Mouse (Mus musculus) spleen, embryonic (tissue): Measurements from ENCODE around the gene Tchp.

Source experiments
- CTCF ChIA-PET: fragments of 350-600 bp; sonication (Branson Sonifier 250); formaldehyde crosslinking; loops from one replicate; lab custom pipeline; 2022; lab: Charles Lee

Tchp gene

GRCm38 (mm10) chr5:114695775-114696174 is 11.8 kb upstream of the Tchp start:
- CTCF ChIA-PET: interaction anchor here (1.2 kb wide), 1 partner anchor 85 kb away, joined by 4 read pairs; no protein-coding TSS in a partner anchor

- CTCF ChIA-PET: interaction anchor here (0.7 kb wide), 1 partner anchor 21 kb away, joined by 8 read pairs; no protein-coding TSS in a partner anchor
These were observed 10.6 kb upstream of the Tchp start for GRCm38 (mm10) chr5:114696939-114697338.

- CTCF ChIA-PET: no interaction called here
These were observed 9.4 kb upstream of the Tchp start for GRCm38 (mm10) chr5:114698044-114698746.

DNA sequence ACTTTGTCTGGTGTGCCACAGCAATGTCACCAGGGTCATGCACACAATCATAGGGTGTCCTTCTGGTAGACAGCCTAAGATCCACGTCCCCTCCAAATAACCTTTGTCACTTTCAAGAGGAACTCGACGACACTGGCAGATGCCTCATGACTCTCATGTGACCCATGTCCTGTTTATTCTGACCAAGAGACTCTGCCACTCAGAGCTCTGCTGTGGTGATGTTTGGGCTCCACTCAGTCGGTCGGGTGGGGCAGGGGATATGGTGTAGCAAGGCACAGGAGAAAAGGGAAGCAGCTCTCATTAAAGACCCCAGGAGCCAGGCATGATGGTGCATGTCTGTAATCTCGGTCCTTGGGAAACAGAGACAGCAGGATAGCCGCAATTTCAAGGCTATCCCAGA is 8.5 kb upstream of the Tchp start:
- CTCF ChIA-PET: interaction anchor here (0.7 kb wide), 1 partner anchor 625 kb away, joined by 3 read pairs; no protein-coding TSS in a partner anchor

DNA sequence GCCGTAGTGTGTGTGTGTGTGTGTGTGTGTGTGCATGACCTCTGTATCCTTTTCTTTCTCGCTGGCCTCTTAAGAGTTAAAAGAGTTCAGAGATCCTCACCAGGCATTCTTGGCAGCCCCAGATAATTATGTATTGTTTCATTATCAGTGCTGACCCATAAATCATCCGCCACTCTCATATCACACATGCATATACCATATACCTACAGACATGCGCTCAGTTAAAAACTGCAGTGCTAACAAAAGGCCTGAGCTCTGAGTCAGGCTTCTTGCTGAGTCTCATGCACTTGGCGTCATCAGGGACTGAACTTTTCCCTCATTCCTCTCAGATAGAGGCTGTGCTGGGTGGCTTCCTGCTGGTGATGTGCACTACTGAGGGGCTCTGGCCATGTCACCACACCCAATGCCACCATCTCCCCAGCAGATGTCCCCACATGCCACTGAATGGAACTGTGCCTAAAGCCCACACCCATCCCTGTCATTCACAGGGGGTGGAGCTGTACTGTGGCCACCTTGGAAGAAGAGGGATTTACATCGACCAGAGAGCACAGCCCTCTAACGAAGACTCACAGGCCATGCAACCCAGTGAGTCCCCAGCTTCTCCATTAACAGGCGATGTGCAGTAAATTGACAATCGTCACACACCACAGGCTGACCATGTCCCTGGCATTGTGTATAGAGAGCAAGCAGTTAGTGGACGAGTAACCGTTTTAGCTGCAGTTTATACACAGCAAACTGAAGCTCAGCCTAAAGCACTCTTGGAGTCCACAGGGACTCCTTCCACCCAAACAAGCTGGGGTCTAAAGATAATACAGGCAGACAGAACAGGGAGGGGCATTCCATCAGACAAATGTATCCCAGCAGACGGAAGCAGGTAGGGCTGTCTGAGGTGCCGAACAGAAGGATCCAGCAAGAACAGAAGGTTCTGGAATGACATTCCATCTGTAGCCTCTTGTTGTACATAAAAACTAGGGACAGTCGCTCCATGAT is 4.9 kb upstream of the Tchp start:
- CTCF ChIA-PET: no interaction called here

DNA sequence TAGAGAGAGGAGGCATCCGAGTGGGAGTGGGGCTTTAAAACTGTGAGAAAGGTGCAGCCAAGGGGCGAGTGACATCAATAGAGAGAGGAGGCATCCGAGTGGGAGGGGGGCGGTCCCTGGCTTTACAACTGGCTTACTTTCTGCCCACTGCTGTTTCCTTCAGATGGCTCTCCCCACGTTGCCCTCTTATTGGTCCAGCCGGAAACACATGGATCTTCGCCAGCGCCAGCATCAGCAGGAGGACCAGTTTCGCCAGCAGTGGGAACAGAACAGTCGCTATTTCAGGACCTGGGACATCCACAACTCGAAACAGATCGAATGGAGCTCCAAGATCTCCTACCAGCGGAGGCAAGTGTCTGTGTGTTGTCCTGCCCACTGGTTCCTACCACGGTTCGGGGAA is 931 bp downstream of the Tchp start:
- CTCF ChIA-PET: no interaction called here

DNA sequence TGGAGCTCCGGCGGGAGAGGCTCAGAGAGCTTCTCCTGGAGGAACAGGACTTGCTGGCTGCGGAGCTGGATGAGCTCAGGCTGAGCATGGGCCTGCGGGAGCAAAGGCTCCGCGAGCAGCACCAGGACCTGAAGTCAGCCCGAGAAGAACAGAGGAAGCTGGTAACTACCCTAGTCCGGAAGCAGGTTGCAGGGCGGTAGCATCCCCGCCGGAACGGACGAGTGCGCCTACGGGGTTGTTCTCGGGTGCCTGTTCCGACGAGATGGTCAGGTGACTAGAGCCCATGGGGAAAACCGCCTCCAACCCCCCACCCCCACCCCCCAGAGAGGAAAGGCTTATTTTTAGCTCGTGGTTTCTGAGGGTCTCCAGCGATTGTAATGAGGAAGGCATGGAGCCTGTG is 1.8 kb downstream of the Tchp start:
- CTCF ChIA-PET: interaction anchor here (0.7 kb wide), 1 partner anchor 122 kb away, joined by 3 read pairs; no protein-coding TSS in a partner anchor

DNA sequence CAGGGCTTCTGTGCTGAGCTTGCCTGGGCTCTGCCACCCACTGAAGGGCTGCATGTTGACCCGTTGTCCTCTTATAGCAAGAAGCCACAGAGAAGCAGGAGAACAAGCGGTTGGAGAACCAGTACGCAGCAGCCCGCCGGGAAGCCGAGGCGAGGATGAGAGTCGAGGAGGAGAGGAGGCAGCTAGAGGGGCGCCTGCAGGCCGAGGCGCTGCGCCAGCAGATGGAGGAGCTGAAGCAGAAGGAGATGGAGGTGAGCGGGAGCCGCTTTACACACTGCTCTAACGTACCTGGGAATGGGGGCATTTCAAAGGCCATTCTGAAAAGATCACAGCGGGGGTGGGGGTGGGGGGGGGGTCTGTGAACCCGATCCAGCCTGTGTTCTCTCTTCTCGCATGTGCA is 7.0 kb downstream of the Tchp start:
- CTCF ChIA-PET: no interaction called here

- CTCF ChIA-PET: no interaction called here
These were observed 9.7 kb downstream of the Tchp start for GRCm38 (mm10) chr5:114717292-114717691.

DNA sequence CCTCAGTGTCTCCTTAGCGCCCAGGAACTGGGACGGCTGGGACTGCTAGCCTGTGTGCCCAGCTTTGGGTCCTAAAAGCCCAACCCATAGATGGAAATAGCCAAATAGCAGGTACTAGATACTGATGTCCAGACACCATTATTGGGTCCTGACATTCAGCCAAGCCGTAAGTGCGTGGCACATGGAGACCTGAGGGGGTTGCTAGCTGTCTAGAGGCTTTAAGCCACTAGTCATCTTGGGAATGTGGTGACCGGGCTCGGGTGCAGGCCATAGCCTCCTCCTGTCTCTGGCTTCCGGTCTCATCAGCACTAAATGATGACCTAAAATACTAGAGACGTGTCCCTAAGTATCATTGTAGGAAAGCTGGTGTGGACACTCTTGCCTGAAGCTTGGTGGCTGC is 10.4 kb downstream of the Tchp start:
- CTCF ChIA-PET: no interaction called here

GRCm38 (mm10) chr5:114718483-114718882 is 10.9 kb downstream of the Tchp start:
- CTCF ChIA-PET: interaction anchor here (0.6 kb wide), 1 partner anchor 10 kb away, joined by 4 read pairs; no protein-coding TSS in a partner anchor

GRCm38 (mm10) chr5:114719003-114719927 is 11.7 kb downstream of the Tchp start:
- CTCF ChIA-PET: interaction anchor here (0.6 kb wide), 2 partner anchors 10 to 76 kb away, joined by 3 to 4 read pairs; no protein-coding TSS in a partner anchor

DNA sequence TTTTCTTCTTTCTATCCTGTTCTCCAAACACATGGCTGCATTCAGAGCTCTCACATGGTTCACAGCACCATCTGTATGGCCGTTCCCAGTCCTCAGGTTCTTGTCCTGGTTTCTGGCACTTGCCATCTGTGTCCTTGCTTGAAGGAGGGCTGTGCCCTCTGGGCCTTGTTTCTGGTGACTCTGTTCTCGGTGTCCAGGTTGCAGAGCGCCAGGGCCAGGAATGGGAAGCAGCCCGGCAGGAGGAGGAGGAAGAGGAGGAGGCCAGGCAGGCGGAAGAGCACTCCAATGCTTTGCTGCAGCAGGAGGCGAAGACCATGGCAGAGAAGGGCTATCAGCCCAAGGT is 12.3 kb downstream of the Tchp start:
- CTCF ChIA-PET: interaction anchor here (0.6 kb wide), 1 partner anchor 76 kb away, joined by 3 read pairs; no protein-coding TSS in a partner anchor

DNA sequence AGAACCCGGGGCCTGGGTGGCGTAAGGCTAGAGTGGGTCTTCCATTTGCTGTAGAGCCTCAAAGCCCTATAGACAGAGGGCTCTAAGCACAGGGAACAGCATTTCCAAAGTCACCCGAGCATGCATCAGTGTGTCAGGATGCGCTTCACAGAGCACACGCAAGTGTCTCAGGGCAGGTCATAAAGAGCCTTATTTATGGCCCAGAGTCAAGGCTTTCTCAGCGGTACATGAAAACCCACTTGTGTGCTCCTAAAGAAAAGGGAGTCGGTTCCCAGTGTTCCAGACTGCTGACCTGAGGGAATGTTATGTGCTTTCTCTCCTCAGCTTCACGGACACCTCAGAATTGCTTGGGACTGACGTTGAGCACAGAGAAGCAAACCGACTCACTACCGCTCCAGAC is 13.2 kb downstream of the Tchp start:
- CTCF ChIA-PET: no interaction called here

DNA sequence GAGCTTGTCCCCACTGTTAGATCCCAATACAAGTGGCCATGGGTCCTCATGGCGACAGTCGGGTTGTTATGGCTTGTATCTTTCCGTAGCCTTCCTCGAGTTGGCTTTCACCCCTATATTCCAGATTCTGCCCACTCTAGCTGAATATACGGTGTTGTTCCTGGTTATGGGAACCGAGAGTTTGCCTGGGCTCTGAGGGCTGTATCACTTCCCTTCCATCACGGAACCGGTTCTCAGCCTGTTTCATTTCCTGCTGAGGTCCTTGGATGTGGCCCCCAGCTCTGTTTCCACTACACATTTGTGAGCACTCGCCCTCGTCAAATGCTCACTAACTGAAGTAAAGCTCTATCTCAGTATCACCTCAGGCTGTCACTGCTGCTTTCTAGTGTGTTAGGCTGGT is 14.4 kb downstream of the Tchp start:
- CTCF ChIA-PET: no interaction called here

DNA sequence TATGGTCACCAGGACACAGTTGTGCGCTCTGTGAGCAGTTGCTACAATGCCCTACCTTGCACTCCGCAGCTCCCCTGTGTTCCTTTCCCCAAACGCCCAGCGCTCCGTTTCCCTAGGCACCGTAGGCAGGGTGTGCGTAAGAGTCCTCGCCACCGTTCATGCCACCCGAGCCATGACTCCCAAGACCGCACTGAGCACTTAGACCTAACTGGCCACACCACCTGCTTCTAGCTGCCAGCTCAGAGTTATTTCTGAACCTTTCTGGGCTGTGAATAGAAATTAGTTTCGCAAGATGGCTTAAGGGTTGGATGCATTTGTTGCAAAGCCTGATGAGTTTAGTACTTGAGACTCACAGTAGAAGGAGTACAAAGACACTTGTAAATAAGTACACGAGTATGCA is 15.3 kb downstream of the Tchp start:
- CTCF ChIA-PET: no interaction called here

- CTCF ChIA-PET: interaction anchor here (0.5 kb wide), 1 partner anchor 26 kb away, joined by 3 read pairs; no protein-coding TSS in a partner anchor
These were observed 20.6 kb downstream of the Tchp start for GRCm38 (mm10) chr5:114728160-114728559.

- CTCF ChIA-PET: interaction anchor here (0.7 kb wide), 1 partner anchor 835 kb away, joined by 3 read pairs; the partner anchor contains the start of gene Gcn1l1
These were observed 22.6 kb downstream of the Tchp start for GRCm38 (mm10) chr5:114730129-114730528.

DNA sequence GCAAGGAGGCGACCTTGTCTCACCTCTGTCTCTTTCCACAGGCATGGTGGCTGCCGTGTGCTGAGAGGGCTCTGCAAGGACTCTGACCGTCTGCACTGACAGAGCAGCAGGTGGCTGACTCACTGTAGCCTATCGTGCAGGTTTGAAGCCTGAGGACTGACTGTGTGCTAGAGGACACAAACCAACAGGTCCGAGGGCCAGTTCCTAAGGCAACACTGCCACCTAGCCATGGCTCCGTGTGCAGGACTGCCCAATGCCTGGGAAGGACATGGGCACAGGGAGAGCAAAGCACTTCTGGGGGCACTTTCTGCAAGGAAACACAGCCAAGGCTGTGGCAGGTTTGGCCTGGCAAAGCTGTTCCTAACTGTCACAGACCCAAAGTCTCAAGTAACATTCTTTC is 23.9 kb downstream of the Tchp start:
- CTCF ChIA-PET: no interaction called here

- CTCF ChIA-PET: interaction anchor here (0.6 kb wide), 1 partner anchor 48 kb away, joined by 4 read pairs; no protein-coding TSS in a partner anchor
These were observed 24.4 kb downstream of the Tchp start for GRCm38 (mm10) chr5:114731969-114732368.

DNA sequence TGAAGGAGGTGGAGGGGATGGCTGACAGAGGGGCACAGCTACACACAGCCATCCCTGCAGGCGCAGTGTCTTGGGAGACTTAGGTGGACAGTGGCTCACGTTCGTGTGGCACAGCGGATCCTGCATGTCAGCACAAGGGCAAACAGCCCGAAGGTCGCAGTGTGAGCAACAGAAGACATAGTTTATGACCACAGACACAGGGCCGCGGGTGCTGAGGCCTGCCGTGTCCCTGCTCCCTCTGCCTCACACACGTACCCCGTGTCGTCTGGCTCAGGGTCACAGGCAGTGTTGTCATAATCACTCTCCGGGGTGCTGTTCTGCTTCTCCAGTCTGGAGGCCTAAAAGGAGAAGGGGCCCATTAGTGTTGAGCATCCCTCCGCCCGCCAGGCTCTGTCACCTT is 26.0 kb downstream of the Tchp start:
- CTCF ChIA-PET: no interaction called here
